Mouse (Mus musculus) kidney, adult 2 months (tissue): Measurements from ENCODE around the gene Ank.

Source experiments
- CTCF ChIP-seq: fragments of 200-500 bp; conservative IDR thresholded peaks from 2 replicates; pipeline ENCODE4 v1.5.1; 2011; ENCODE audit warnings: low read depth, mild to moderate bottlenecking, control low read depth, low read length, moderate library complexity, mixed read lengths; ENCODE audit not compliant: insufficient read depth, insufficient read length
- POLR2A ChIP-seq: fragments of 200-500 bp; IDR thresholded peaks from one replicate; pipeline ENCODE4 v1.6.1; 2011; ENCODE audit warnings: low read depth, low read length, control low read depth

- TF ChIP-seq CTCF (no peak), POLR2A (no peak)
Measured at GRCm38 (mm10) chr15:27548110-27548509, 81.6 kb downstream of the Ank start.
